Mouse (Mus musculus): Measurements from ENCODE around the gene Nfkbid.

DNA sequence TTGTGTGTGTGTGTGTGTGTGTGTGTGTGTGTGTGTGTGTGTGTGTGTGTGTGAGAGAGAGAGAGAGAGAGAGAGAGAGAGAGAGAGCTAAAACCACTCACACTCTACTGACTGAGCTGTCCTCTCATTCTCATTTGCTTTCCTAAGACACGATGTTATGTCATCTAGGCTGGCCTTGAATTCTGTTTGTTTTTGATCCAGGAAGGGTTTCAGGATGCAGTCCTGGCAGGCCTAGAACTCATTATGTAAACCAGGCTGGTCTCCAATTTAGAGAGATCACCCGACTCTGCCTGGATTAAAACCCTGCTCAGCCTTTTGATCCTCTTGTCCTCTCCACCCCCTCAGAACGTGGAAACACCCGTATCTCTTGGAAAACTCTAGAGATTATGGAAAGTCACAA, 42.5 kb downstream of the Nfkbid start:
- TF ChIP-seq CTCF (IDR thresholded peaks at IDR 0.05; ENCODE audit: low read depth) (no peak), EP300 (IDR thresholded peaks at IDR 0.05; ENCODE audit: low read depth) (no peak)

Data from heart, postnatal 0 days (tissue).